Mouse (Mus musculus) adrenal gland, adult 2 months (tissue): ENCODE data around the gene Glod4. TPM values are rescaled to one million over a fixed set of nuclear protein-coding genes. Genes with fewer than 3 reads are reported as not detected.

Experiments used
- DNase-seq: peaks from one replicate; pipeline ENCODE4 v3.0.0; 2021
- long read RNA-seq: library from polyadenylated mRNA; stranded (forward); transcript quantifications from one replicate; pipeline ENCODE4 v2.0.0, GENCODE M21; 2021
- polyA plus RNA-seq: library from polyadenylated mRNA; depleted of rRNA; stranded (reverse); fragments of >200 nt; gene quantifications from 2 replicates; pipeline ENCODE4 v1.2.3, GENCODE M21; 2012; rRNA removed
- total RNA-seq, 2 experiments: library from RNA; stranded (reverse); gene quantifications; 2 replicates each; pipeline ENCODE4 v1.2.3; 2021

The Glod4 gene
- total RNA-seq (10 to 100 TPM; 76.3 to 86.1 TPM), polyA plus RNA-seq (1.7 TPM in 2 replicates)
- long read RNA-seq, transcript Glod4-201 (9 exons, 1,434 nt), result major isoform, 79 of 84 reads
- long read RNA-seq, partial matches to known transcripts, result 1 of 84 reads
- long read RNA-seq, other reads (novel, unspliced or antisense), result 4 of 84 reads

DNA sequence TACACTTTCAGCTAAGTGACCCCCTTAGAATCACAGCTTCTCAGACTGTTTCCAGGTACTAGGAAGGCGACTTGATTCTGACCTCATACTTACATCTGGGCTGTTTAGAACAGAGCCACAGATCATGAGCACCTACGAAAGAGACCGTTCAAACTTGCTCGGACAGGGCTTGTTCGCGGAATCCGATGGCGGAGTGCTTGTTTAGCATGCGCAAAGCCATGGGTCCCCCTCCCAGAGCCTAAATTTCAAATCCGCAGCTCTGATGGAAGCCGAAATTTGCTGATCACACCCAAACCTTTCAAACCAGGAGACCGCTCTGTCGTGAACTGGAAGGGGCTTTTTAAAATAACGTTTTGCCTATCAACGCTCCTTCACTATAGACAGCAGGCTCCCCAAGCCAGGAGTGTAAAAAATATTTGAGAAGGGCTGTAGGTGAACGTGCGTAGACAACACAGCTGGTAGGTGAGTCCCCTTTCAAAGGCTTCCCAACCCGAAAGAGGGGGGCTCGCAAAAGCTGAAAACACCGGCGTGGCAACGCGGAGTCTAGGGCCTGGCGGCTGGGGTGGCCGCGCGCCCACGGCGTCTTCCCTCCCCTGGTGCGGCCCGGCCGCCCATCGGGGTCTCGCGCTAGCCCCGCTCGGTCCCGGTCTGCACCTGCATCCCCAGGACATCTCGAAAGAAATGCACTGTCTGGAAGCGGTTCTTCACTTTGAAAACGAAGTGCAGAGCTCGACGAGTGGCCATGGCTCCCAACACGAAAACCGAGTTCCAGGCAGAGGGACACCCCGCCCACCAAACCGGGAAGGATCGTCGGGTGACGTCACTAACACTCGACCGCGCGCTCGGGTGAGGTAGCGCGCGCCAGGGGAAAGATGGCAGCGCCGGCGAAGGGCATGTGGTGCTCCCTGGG lies at the start of gene Glod4, which contains the start of gene Mrm3:
Gene Glod4 (minus strand): TSS at position 825 of the 910 bp plus-strand sequence.
Gene Mrm3 (plus strand): TSS at position 815 of the 910 bp plus-strand sequence.
- DNase-seq, result peak; percentile 95

- DNase-seq, result peak; percentile 45
Observed at GRCm38 (mm10) chr11:76292831-76293230, 49.3 kb upstream of the Glod4 start.

DNA sequence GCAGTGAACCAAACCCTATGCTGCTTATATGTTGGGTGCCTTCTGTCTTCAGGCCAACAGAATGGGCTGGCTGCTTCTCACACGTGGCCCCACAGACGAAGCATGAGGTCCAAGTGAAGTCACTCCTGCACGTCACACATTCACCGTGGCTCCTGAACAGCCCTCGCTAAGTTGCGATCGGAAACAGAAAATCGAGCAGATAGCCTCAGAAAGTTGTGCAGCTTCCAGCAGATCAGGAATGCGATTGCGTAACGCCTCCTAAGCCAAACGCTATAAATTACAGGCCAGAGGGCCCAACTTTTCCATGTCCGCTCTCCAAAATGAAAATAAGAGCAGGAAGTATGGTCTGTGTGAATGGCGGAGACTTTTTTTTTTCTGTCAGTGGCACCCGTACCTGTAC lies 48.9 kb upstream of the Glod4 start:
- peak; percentile 83 for DNase-seq

DNA sequence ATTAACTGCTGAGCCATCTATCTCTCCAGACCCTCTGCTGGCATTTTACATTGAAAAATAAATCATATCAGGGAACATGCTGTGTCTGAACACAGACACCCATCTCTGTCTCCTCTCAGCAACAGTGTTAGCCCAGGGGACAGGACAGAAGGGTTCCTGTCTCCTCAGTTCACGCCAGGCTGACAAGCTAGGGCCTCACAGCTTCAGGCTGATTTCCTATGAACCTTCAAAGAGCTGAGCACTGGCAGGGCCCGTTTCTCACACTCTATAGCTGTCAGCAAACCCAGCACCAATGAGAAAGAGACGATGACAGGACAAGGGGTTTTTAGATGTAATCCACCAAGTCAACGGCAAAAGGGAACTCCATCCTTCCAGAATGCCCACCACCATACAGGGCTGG lies 48.4 kb upstream of the Glod4 start:
- no peak for DNase-seq

GRCm38 (mm10) chr11:76290367-76290766 lies 46.8 kb upstream of the Glod4 start:
- DNase-seq, result no peak

DNA sequence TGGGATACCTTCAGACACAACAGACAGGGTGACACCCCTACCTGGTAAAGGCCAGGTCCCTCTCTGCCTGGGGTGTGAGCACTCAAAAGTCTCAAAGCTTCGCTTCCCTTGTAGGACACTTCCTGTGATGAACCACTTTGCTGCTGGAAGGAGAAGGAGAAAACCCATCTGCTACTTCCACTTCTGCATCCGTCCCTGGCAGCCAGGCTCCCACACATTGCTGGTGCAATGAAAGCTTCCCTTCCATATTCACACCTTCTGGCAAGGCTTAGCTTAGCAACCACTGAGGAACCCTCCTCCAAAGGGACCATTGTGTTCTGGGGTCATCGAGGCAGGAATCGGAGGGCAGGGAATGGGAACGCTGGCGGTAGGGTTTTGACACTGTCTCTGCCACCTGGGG lies 45.1 kb upstream of the Glod4 start:
- DNase-seq, result no peak

DNA sequence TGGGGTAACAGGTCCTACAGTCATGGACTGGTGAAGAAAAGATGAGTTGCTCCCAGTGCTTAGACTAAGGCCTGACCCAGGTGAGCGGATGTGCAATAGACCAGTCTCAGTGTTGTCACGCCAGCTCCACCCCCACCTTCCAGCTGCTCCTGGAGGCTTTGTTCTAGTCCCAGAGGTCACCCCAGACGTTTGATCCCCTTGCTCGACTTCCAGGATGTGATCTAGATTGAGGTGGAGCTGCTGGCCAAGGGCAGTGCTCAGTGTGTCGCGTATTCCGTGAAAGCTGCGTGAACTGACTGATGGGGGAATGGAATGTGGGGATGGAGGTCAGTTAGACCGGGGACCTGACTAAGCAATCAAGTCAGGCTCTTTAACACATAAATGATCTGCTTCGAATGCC lies 43.8 kb upstream of the Glod4 start:
- DNase-seq, result no peak

- no peak for DNase-seq
Observed at GRCm38 (mm10) chr11:76286534-76287126, 43.1 kb upstream of the Glod4 start.

- DNase-seq, result peak; percentile 77
Observed at GRCm38 (mm10) chr11:76285431-76286075, 42.0 kb upstream of the Glod4 start.

- DNase-seq, result peak; percentile 30
Observed at GRCm38 (mm10) chr11:76283841-76284240, 40.3 kb upstream of the Glod4 start.

DNA sequence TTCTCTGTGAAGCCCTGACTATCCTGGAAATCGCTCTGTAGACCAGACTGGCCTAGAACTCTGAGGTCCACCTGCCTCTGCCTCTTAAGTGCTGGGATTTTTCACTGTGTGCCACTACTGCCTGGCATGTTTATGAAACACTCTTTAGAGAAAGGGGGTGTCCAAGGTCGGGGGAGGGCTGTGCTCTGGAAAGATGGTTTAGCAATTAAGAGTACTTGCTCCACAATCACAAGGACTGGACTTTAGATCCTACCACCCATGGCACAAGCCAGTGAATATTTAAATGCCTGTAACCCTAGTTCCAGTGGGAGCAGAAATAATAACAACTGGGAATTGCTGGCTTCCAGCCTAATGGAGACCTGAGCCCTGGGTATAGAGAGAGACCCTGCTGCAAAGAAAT lies 36.4 kb upstream of the Glod4 start:
- DNase-seq, result no peak

GRCm38 (mm10) chr11:76278960-76279852 lies 35.7 kb upstream of the Glod4 start:
- DNase-seq, result no peak

DNA sequence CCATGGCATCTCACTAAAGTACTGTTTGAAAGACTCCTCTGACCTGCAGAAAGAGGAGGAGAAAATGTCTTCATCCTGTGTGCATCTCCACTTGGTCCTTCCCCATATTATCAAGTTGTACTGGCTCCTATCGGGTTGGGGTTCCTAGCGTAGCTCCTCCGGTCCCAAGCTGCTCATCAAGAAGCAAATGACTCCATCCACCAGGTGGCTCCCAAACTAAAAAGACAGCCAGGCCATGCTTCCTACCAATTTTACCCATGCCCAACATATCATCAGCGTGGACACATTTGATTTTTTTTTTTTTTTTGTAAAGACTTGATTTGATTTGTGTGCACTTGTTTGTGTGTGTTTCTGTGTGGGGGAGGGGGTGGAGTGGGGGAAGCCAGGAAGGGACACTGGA lies 28.9 kb upstream of the Glod4 start:
- DNase-seq, result no peak

- no peak for DNase-seq
Observed at GRCm38 (mm10) chr11:76268521-76269065, 25.1 kb upstream of the Glod4 start.

DNA sequence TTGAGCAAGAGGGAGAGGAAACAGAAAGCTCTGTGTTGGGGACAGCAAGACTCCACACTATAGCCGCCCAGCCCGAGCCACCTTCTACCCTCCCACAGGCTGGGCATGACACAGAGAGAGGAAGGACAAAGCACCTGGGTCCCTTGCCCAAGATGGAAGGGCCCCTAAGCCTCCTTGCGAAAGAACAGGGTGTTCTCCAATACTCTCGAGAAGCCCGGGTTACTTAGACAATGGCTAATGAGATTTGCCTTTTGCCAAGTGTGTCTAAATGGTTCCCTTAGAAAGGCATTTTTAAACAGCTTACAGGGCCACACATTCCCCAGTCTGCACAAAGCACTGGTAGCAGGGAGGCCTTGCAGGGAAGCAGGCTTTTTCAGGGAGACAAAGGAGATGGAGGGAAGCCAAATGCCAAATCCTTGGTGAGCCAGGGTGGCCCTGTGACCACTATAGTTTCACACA lies 24.5 kb upstream of the Glod4 start:
- no peak for DNase-seq

DNA sequence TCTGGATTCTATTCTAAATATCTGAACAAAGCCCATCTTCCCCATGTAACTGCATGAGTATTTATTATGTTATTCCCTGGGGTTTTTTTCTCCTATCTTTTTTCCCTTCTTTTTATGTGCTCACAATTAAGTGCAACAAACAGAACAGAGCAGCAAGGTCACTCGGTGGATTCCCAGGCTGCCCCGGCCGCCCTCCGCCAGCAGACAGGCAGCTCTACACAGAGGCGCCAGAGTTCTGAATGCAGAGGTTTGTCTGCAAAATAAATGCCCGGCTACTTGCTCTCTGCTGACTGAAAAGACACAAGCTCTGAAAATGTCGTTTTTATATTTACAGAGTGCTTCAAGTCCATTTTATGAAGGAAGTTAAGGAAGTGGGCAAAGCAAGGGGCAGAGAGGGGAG lies 24.0 kb upstream of the Glod4 start:
- DNase-seq, result no peak

GRCm38 (mm10) chr11:76262611-76263351 lies 19.3 kb upstream of the Glod4 start:
- no peak for DNase-seq

- no peak for DNase-seq
Observed at GRCm38 (mm10) chr11:76261224-76261623, 17.7 kb upstream of the Glod4 start.

DNA sequence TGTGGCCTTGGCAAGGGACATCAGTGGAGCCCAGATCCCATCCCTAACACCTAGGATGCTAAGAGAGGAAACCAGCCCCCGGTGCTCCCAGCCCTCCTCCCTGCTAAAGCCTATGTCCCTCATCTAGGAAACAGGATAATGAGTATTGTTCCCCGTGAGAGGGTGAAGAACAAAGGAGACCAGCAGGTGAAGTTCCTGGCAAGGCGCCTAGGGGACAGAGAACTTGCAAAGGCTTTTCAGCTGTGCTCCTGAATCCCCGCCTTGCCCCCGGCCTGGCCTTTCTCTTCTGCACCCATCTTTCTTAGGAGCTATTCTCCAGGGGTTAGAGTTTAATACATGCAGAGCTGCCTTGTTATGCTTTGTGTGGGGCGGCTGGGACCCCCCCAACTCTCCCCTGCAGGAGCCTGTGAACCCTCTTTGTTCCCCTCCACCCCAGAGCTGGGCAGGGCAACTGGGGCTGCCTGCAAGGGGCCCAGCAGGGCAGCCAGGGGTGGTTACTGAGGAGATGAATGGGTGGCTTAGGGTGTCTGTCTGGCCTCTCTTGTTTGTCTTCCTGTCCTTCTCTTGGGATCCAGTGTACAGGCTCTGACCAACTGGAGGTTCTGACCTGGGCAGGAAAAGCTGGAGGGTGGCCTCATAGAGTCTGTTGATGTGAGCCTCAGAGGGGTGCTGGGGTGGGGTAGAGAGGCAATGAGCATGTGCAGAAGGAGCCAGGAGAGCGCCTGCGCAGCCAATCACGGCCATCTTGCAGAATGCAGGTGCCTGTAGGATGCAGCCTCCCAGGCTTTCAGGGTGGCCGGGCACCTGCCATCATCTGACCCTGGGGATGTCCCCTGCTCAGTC lies 16.9 kb upstream of the Glod4 start:
- DNase-seq, result no peak
